Mouse (Mus musculus) hindbrain, embryonic 11.5 days (tissue): Measurements from ENCODE around the gene Abhd2. TPM values are rescaled to one million over a fixed set of nuclear protein-coding genes. Genes with fewer than 3 reads are reported as not detected.

Experiments
- ATAC-seq: fragments of 200-750 bp; cut with Nextera tagmentation; 2 replicates; pipeline ENCODE4 v1.8.0; 2017; ENCODE audit warnings: mild to moderate bottlenecking, moderate TSS enrichment, moderate library complexity; ENCODE audit not compliant: low FRiP score
- DNase-seq: peaks from one replicate; pipeline ENCODE4 v3.0.0-alpha.2; 2015; ENCODE audit warnings: low spot score
- H3K27ac ChIP-seq: fragments of 300-500 bp; sonication (generic); 2 replicates; pipeline ENCODE4 v1.5.1; 2014; ENCODE audit warnings: mild to moderate bottlenecking, low read depth, low read length
- H3K27me3 ChIP-seq: fragments of 300-500 bp; sonication (generic); 2 replicates; pipeline ENCODE4 v1.6.1; 2014; ENCODE audit warnings: mild to moderate bottlenecking, low read length, moderate library complexity, mixed read lengths; ENCODE audit not compliant: control insufficient read depth, insufficient read depth
- H3K36me3 ChIP-seq: fragments of 300-500 bp; sonication (generic); 2 replicates; pipeline ENCODE4 v1.6.1; 2014; ENCODE audit warnings: mild to moderate bottlenecking, low read length, moderate library complexity, mixed read lengths; ENCODE audit not compliant: control insufficient read depth, insufficient read depth
- H3K4me1 ChIP-seq: fragments of 300-500 bp; sonication (generic); replicated peaks from 2 replicates; pipeline ENCODE4 v1.6.1; 2014; ENCODE audit warnings: low read length, mixed read lengths; ENCODE audit not compliant: control insufficient read depth, insufficient read depth
- H3K4me2 ChIP-seq: fragments of 300-500 bp; sonication (generic); replicated peaks from 2 replicates; pipeline ENCODE4 v1.6.1; 2014; ENCODE audit warnings: mild to moderate bottlenecking, low read depth, low read length
- H3K4me3 ChIP-seq: fragments of 300-500 bp; sonication (generic); 2 replicates; pipeline ENCODE4 v1.5.1; 2014; ENCODE audit warnings: low read depth, low read length
- H3K9ac ChIP-seq: fragments of 300-500 bp; sonication (generic); 2 replicates; pipeline ENCODE4 v1.6.1; 2014; ENCODE audit warnings: low read depth, low read length
- H3K9me3 ChIP-seq: fragments of 300-500 bp; sonication (generic); 2 replicates; pipeline ENCODE4 v1.6.1; 2016; ENCODE audit warnings: low read length; ENCODE audit not compliant: control insufficient read depth
- WGBS: fragments of 180-500 bp; shearing (Covaris S2); extraction: QIAGEN DNeasy Blood & Tissue Kit; methylation state at CpG from one replicate; pipeline ENCODE4 v1.1.7; 2014; 5-methylcytosine and 5-hydroxymethylcytosine counted together
- polyA plus RNA-seq: library from polyadenylated mRNA; unstranded; fragments of >200 nt; fragmentation: Nextera tagmentation; extraction: Ambion mirVana; gene quantifications from 2 replicates; pipeline ENCODE4 v1.2.1, GENCODE M21; 2014

Abhd2 gene
- polyA plus RNA-seq, 1 experiment from 2014 or later, result 12.2 TPM

- Histone ChIP-seq H3K36me3 (no peaks in the 10 kb centered on the region), H3K9me3 (no peaks in the 10 kb centered on the region), H3K27me3 (no peaks in the 10 kb centered on the region), H3K4me2 (no peak overlapping the region), H3K4me3 (no peak overlapping the region), H3K9ac (no peak overlapping the region), H3K4me1 (peaks cover 8% of the 10 kb centered on the region), H3K27ac (peak overlapping the region; percentile 2)
- DNase-seq (no peak), ATAC-seq (0 out of 2 replicates have a peak, but pooled peaks have one; percentile 41)
- 60% methylated on average over 19 of the region's 19 CpGs for WGBS
Observed at GRCm38 (mm10) chr7:79309247-79310190, 36.5 kb downstream of the Abhd2 start.

- H3K27ac ChIP-seq, result no peak overlapping the region
- peaks cover 11% of the 10 kb centered on the region for H3K4me1 ChIP-seq
- 46% methylated on average over 1 of the region's 1 CpGs for WGBS
- H3K9ac ChIP-seq, result no peak overlapping the region
- no peak overlapping the region for H3K4me2 ChIP-seq
- DNase-seq, result no peak
- no peaks in the 10 kb centered on the region for H3K9me3 ChIP-seq
- no peaks in the 10 kb centered on the region for H3K27me3 ChIP-seq
- H3K36me3 ChIP-seq, result no peaks in the 10 kb centered on the region
- no peak for ATAC-seq
- no peak overlapping the region for H3K4me3 ChIP-seq
Observed at GRCm38 (mm10) chr7:79310191-79310555, 37.2 kb downstream of the Abhd2 start.

GRCm38 (mm10) chr7:79311420-79311988 is 38.5 kb downstream of the Abhd2 start:
- Histone ChIP-seq H3K4me3 (no peak overlapping the region), H3K9me3 (no peaks in the 10 kb centered on the region), H3K4me1 (peaks cover 13% of the 10 kb centered on the region), H3K27ac (no peak overlapping the region), H3K27me3 (no peaks in the 10 kb centered on the region), H3K9ac (no peak overlapping the region), H3K36me3 (no peaks in the 10 kb centered on the region), H3K4me2 (no peak overlapping the region)
- no peak for ATAC-seq
- WGBS, result 98% methylated on average over 5 of the region's 5 CpGs
- no peak for DNase-seq

GRCm38 (mm10) chr7:79312246-79312645 is 39.2 kb downstream of the Abhd2 start:
- Histone ChIP-seq H3K27me3 (no peaks in the 10 kb centered on the region), H3K27ac (peak overlapping the region; percentile 47; the same call in 1 of the 2 replicates), H3K4me1 (peaks cover 13% of the 10 kb centered on the region), H3K4me2 (no peak overlapping the region), H3K9ac (no peak overlapping the region), H3K36me3 (no peaks in the 10 kb centered on the region), H3K4me3 (no peak overlapping the region), H3K9me3 (no peaks in the 10 kb centered on the region)
- ATAC-seq, result no peak
- WGBS, result 72% methylated on average over 8 of the region's 8 CpGs
- no peak for DNase-seq

GRCm38 (mm10) chr7:79313519-79314059 is 40.6 kb downstream of the Abhd2 start:
- H3K27ac ChIP-seq, result no peak overlapping the region; the same call in 1 of the 2 replicates
- no peaks in the 10 kb centered on the region for H3K27me3 ChIP-seq
- H3K9ac ChIP-seq, result no peak overlapping the region
- DNase-seq (no peak), ATAC-seq (no peak)
- H3K4me3 ChIP-seq, result no peak overlapping the region
- 52% methylated on average over 12 of the region's 12 CpGs for WGBS
- no peaks in the 10 kb centered on the region for H3K9me3 ChIP-seq
- no peaks in the 10 kb centered on the region for H3K36me3 ChIP-seq
- H3K4me2 ChIP-seq, result no peak overlapping the region
- H3K4me1 ChIP-seq, result peaks cover 13% of the 10 kb centered on the region

GRCm38 (mm10) chr7:79314517-79314916 is 41.5 kb downstream of the Abhd2 start:
- no peak overlapping the region for H3K9ac ChIP-seq
- no peaks in the 10 kb centered on the region for H3K27me3 ChIP-seq
- no peak for DNase-seq
- H3K9me3 ChIP-seq, result no peaks in the 10 kb centered on the region
- ATAC-seq, result no peak
- H3K36me3 ChIP-seq, result no peaks in the 10 kb centered on the region
- H3K4me1 ChIP-seq, result peaks cover 11% of the 10 kb centered on the region
- H3K27ac ChIP-seq, result peak overlapping the region; percentile 6; the same call in 1 of the 2 replicates
- H3K4me3 ChIP-seq, result no peak overlapping the region
- 61% methylated on average over 5 of the region's 5 CpGs for WGBS
- no peak overlapping the region for H3K4me2 ChIP-seq

- Histone ChIP-seq H3K27me3 (no peaks in the 10 kb centered on the region), H3K4me3 (no peak overlapping the region), H3K27ac (0 out of 2 replicates have a peak overlapping the region, but pooled peaks have one; percentile 6), H3K9me3 (no peaks in the 10 kb centered on the region), H3K4me2 (no peak overlapping the region), H3K36me3 (no peaks in the 10 kb centered on the region), H3K9ac (no peak overlapping the region), H3K4me1 (peaks cover 10% of the 10 kb centered on the region)
- WGBS, result 63% methylated on average over 8 of the region's 8 CpGs
- no peak for DNase-seq
- no peak for ATAC-seq
Observed at GRCm38 (mm10) chr7:79315149-79315548, 42.1 kb downstream of the Abhd2 start.

GRCm38 (mm10) chr7:79316069-79316695 is 43.2 kb downstream of the Abhd2 start:
- WGBS, result 38% methylated on average over 10 of the region's 10 CpGs
- no peak overlapping the region for H3K4me2 ChIP-seq
- H3K9ac ChIP-seq, result no peak overlapping the region
- H3K9me3 ChIP-seq, result no peaks in the 10 kb centered on the region
- no peak overlapping the region for H3K4me3 ChIP-seq
- DNase-seq (no peak), ATAC-seq (no peak)
- H3K27me3 ChIP-seq, result no peaks in the 10 kb centered on the region
- peaks cover 7% of the 10 kb centered on the region for H3K4me1 ChIP-seq
- no peaks in the 10 kb centered on the region for H3K36me3 ChIP-seq
- H3K27ac ChIP-seq, result 0 out of 2 replicates have a peak overlapping the region, but pooled peaks have one; percentile 17
